Mouse (Mus musculus) hindbrain, embryonic 13.5 days (tissue): ENCODE measurements around the gene Man2c1. TPM values are rescaled to one million over a fixed set of nuclear protein-coding genes. Genes with fewer than 3 reads are reported as not detected.

ENCODE experiments used
- ATAC-seq: fragments of 200-750 bp; cut with Nextera tagmentation; 2 replicates; pipeline ENCODE4 v1.8.0; 2017; ENCODE audit warnings: moderate TSS enrichment; ENCODE audit not compliant: low FRiP score
- H3K27ac ChIP-seq: fragments of 300-500 bp; sonication (generic); 2 replicates; pipeline ENCODE4 v1.5.1; 2015; ENCODE audit warnings: inconsistent platforms, mild to moderate bottlenecking, moderate library complexity
- H3K27me3 ChIP-seq: fragments of 300-500 bp; sonication (generic); 2 replicates; pipeline ENCODE4 v1.6.1; 2015; ENCODE audit warnings: mild to moderate bottlenecking, inconsistent platforms
- H3K36me3 ChIP-seq: fragments of 300-500 bp; sonication (generic); 2 replicates; pipeline ENCODE4 v1.6.1; 2015; ENCODE audit warnings: mild to moderate bottlenecking, inconsistent platforms
- H3K4me1 ChIP-seq: fragments of 300-500 bp; sonication (generic); replicated peaks from 2 replicates; pipeline ENCODE4 v1.6.1; 2015; ENCODE audit warnings: inconsistent platforms
- H3K4me2 ChIP-seq: fragments of 300-500 bp; sonication (generic); 2 replicates; pipeline ENCODE4 v1.6.1; 2015; ENCODE audit warnings: inconsistent platforms, mild to moderate bottlenecking, moderate library complexity
- H3K4me3 ChIP-seq: fragments of 300-500 bp; sonication (generic); 2 replicates; pipeline ENCODE4 v1.5.1; 2015; ENCODE audit warnings: mild to moderate bottlenecking, inconsistent platforms
- H3K9ac ChIP-seq: fragments of 300-500 bp; sonication (generic); 2 replicates; pipeline ENCODE4 v1.6.1; 2015; ENCODE audit warnings: mild to moderate bottlenecking, inconsistent platforms
- H3K9me3 ChIP-seq: fragments of 300-500 bp; sonication (generic); 2 replicates; pipeline ENCODE4 v1.6.1; 2016; ENCODE audit warnings: inconsistent platforms
- WGBS: fragments of 180-500 bp; shearing (Covaris S2); methylation state at CpG from one replicate; pipeline ENCODE4 v1.1.7; 2015; 5-methylcytosine and 5-hydroxymethylcytosine counted together
- polyA plus RNA-seq: library from polyadenylated mRNA; unstranded; fragments of >200 nt; fragmentation: Nextera tagmentation; extraction: Ambion mirVana; gene quantifications from 2 replicates; pipeline ENCODE4 v1.2.1, GENCODE M21; 2015

Man2c1 gene
- polyA plus RNA-seq, 1 experiment from 2014 or later, result 66.7 TPM

DNA sequence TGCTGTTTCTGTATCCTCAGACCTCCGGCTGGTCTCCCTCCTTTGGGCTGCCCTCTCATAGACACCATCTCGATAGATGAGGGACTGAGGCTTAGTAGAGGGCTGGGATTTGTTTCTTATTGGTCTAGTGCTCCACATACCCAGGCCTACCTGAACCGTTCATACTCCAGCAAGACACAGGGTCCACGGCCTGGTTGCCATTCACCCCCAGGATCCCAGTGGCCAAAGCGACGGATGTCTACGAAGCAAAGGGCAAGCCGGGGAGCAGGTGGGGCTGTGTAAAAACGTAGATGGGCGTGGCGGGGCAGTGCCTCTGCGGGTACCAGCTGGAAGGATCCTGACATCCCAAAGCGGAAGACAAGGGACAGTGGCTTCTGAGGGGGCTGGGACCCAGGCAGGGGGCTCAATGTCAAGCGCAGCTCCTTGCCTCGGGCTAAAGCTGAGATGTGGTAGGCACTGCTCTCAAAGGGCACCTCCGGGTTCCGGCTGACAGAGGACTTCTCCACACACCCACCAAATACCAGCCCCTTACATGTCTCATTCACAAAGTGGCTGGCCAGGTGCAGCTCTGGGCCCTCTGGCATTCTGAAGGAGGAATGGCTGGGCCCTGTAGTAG is 16.1 kb downstream of the Man2c1 start:
- WGBS, result 84% methylated on average over 17 of the region's 17 CpGs
- Histone ChIP-seq H3K9me3 (no peaks in the 10 kb centered on the region), H3K4me1 (peaks cover 26% of the 10 kb centered on the region), H3K27ac (no peak overlapping the region), H3K4me3 (peak overlapping the region; percentile 52), H3K9ac (peak overlapping the region; percentile 78), H3K4me2 (peak overlapping the region; percentile 66), H3K27me3 (no peaks in the 10 kb centered on the region), H3K36me3 (peaks cover 32% of the 10 kb centered on the region)
- ATAC-seq, result no peak

DNA sequence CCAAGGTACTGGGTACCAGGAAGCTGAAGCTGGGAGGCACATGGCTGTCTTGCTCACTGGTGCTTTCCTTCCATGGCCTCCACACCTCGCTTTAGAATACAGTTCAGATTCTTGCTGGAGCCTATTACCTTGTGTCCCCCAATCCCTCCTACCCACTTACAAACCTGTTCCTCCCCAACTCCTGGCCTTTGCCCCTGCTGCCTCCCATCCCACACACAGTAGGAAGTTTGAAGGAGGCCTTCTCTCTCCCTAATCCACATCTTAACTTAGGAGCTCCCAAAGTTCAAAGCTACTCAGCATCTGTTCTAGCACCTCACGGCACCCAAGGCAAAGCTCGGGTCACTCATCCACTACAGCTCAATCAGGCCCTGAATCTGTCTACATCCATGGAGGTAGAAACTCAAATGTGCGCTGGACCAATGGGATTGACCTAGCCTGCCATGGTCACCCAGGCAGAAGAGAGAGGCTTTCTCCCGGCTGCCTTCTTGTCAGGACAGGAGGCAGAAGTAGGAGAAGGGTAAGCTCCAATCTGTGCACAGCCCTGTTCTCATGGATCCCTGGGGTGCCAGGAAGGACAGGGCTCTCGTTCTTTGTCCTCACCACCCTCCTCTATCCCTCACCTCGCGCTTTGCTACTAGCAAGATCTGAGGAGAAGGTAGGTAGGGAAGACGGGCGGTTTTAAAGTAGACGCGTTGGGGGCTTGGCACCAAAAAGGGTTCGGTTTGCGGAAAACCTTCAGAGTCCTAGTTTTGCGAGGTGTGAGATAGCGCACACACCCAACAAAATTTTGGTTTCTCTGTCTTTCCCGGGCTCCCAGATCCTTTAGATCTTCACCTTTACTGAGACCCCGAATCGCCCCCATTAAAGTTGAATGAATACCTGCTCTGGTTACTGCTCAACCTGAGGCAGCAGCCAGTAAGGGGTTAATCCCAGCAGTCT is 17.0 kb downstream of the Man2c1 start:
- Histone ChIP-seq H3K36me3 (peaks cover 23% of the 10 kb centered on the region), H3K9ac (peak overlapping the region; percentile 78), H3K9me3 (no peaks in the 10 kb centered on the region), H3K27ac (peak overlapping the region; percentile 92), H3K27me3 (no peaks in the 10 kb centered on the region), H3K4me3 (peak overlapping the region; percentile 52), H3K4me2 (peak overlapping the region; percentile 66), H3K4me1 (peaks cover 26% of the 10 kb centered on the region)
- 8% methylated on average over 19 of the region's 19 CpGs for WGBS
- peak; percentile 52 for ATAC-seq

DNA sequence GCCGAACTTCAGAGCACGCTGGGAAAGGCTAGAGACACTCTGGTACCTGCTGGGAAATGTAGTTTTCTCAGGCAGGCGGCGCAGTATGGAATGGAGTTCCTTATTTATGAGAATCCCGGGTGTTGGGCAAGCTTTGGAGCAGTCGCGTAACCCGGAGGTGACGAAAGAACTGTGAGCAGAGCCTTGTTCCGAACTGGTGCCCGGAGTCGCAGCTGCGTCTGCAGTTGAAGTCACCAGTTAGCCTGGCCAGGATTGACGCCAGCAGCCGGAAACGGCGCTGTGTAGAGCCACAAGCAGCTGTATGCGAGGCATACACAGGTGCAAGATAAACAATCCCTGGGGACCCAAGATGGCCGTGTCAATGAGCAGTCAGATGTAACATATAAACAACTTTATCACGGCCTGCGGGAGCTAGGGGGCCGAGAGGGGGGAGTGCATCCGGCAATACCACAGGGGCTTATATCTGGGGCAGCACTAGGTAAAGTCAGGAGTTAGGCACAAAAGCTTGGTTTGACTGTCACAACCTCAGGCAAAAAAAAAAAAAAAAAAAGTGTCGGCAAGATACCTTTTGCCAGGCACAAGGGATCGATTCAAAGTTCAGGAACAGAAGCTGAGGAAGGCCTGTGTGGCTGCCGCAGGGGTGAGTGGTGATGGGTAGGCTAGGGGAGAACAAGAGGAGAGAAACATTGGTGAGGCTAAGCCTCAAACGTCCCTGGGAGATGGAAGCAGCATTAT is 17.8 kb downstream of the Man2c1 start, which contains the start of gene Neil1:
Gene Neil1, minus strand, starts transcription at position 162 of the 735 bp plus-strand sequence.
- Histone ChIP-seq H3K27me3 (no peaks in the 10 kb centered on the region), H3K4me2 (peak within 1 kb of the TSS; percentile 66)
- ATAC-seq, result peak; percentile 94

DNA sequence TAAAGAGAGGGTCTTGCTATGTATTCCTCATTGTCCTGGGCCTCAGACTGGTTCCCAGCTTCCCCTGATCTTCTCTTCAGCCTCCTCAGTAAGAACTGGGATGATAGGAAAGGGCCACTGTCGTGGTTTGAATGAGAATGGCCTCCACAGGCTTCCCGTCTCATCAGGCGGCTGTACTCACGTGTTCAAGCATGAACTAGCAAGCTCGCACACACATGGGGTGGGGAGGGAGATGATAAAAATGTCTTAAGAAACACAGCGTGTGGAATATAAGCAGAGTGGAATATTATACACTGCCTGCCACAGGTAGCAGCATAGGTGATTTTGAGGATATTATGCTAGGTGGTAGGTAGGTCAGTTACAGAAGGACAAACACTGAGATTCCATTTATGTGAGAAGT is 18.5 kb downstream of the Man2c1 start:
- H3K4me3 ChIP-seq, result peak overlapping the region; percentile 52
- peak overlapping the region; percentile 92 for H3K27ac ChIP-seq
- peaks cover 26% of the 10 kb centered on the region for H3K4me1 ChIP-seq
- peak overlapping the region; percentile 78 for H3K9ac ChIP-seq
- H3K36me3 ChIP-seq, result peaks cover 9% of the 10 kb centered on the region
- ATAC-seq, result no peak
- H3K9me3 ChIP-seq, result no peaks in the 10 kb centered on the region
- WGBS, result 66% methylated on average over 6 of the region's 6 CpGs
- no peaks in the 10 kb centered on the region for H3K27me3 ChIP-seq
- peak overlapping the region; percentile 66 for H3K4me2 ChIP-seq

More for the DNA sequence above, 17.8 kb downstream of the Man2c1 start, which contains the start of gene Neil1:
- peak within 1 kb of the TSS; percentile 78 for H3K9ac ChIP-seq
- no peaks in the 10 kb centered on the region for H3K9me3 ChIP-seq
- H3K36me3 ChIP-seq, result peaks cover 15% of the 10 kb centered on the region
- peak within 1 kb of the TSS; percentile 92 for H3K27ac ChIP-seq
- peaks cover 26% of the 10 kb centered on the region for H3K4me1 ChIP-seq
- under 1% methylated on average over 27 of the region's 27 CpGs for whole genome bisulfite sequencing
- H3K4me3 ChIP-seq, result peak within 1 kb of the TSS; percentile 52

DNA sequence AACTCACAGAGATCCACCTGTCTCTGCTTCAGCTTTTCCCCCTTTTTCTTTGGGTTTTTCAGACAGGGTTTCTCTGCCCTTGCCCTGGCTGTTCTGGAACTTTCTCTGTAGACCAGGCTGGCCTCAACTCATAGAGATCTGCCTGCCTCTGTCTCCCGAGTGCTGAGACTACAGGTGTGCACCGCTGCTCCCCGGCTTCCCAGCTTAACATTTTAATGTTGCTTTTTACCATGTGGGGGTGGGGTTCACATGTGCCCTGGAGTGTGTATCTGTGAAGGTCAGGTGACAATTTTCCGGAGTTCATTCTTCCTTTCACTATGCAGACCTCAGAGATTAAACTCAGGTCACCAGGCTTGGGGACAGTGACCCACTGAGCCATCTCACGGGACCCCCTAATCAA is 19.7 kb downstream of the Man2c1 start:
- no peak overlapping the region for H3K4me2 ChIP-seq
- no peak overlapping the region for H3K9ac ChIP-seq
- H3K4me3 ChIP-seq, result no peak overlapping the region
- H3K9me3 ChIP-seq, result no peaks in the 10 kb centered on the region
- peaks cover 26% of the 10 kb centered on the region for H3K4me1 ChIP-seq
- H3K27me3 ChIP-seq, result no peaks in the 10 kb centered on the region
- H3K36me3 ChIP-seq, result peaks cover 12% of the 10 kb centered on the region; the same call in 1 of the 2 replicates
- no peak for ATAC-seq
- H3K27ac ChIP-seq, result no peak overlapping the region
- 88% methylated on average over 5 of the region's 5 CpGs for WGBS

DNA sequence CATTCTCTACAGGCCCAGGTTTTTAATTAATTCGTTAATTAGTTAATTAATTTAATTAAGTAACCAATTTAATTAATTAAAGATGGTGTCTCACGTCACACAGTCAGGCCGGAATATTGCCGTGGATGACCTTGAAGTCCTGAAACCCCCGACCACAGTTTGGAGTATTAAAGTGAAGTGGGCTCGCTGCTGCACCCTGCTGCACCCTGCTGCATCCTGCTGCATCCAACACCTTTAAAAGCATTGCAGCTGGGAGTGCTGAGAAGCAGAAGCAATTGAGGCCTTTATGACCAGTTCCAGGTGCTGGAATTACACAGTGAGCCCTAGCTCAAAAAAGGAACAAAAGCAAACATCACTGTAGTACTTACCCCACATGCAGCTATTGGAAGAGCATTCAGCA is 21.8 kb downstream of the Man2c1 start:
- no peak for ATAC-seq
- H3K4me1 ChIP-seq, result peaks cover 25% of the 10 kb centered on the region
- no peak overlapping the region for H3K9ac ChIP-seq
- 52% methylated on average over 6 of the region's 6 CpGs for WGBS
- H3K27ac ChIP-seq, result no peak overlapping the region
- no peak overlapping the region for H3K4me2 ChIP-seq
- no peak overlapping the region for H3K4me3 ChIP-seq
- H3K36me3 ChIP-seq, result peaks cover 19% of the 10 kb centered on the region
- H3K27me3 ChIP-seq, result no peaks in the 10 kb centered on the region
- H3K9me3 ChIP-seq, result no peaks in the 10 kb centered on the region

DNA sequence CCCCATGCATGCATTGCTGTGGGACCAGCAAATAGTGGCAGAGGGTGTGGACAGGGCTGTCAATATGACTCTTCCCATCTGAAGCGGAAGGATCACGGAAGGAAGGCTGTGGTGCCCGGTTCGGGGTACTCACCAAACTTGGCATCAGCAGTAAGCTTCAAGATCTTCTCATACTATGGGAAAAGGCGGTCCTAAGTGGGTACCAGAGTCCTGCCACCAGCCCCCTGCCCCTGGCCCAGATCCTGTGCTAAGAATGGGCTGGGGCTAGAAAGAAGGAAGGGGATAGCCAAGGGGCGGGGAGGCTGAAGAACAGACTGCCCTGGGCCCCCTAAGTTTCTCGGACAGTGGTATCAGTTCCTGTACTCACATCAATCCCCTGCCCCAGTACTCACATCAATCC is 25.9 kb downstream of the Man2c1 start:
- Histone ChIP-seq H3K9me3 (no peaks in the 10 kb centered on the region), H3K4me3 (no peak overlapping the region), H3K9ac (no peak overlapping the region), H3K36me3 (peaks cover 19% of the 10 kb centered on the region), H3K27ac (no peak overlapping the region), H3K27me3 (peaks cover 13% of the 10 kb centered on the region; the same call in 1 of the 2 replicates), H3K4me2 (no peak overlapping the region), H3K4me1 (peaks cover 22% of the 10 kb centered on the region)
- WGBS, result 95% methylated on average over 7 of the region's 7 CpGs
- no peak for ATAC-seq

DNA sequence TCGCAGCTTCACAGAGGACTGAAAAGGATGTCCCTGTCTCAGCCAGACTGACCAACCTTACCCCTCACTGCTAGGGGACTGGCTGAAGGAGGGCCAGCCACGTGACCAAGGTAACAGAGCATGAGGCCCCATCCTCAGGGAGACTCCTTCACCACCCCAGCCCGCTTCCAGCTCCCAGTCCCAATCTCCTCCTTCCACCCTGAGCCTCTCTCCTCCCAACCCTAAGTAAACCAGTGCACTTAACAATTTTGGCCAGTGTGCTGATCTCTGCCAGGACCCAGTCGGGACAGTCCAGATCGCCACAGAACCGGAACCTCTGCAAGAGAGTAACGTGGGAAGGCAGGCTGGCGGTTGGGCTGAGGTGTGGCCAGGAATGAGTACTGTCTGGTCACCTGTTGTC is 26.3 kb downstream of the Man2c1 start:
- Histone ChIP-seq H3K9me3 (no peaks in the 10 kb centered on the region), H3K36me3 (peaks cover 19% of the 10 kb centered on the region), H3K9ac (peak overlapping the region; percentile 86), H3K4me2 (peak overlapping the region; percentile 94), H3K27ac (no peak overlapping the region), H3K27me3 (peaks cover 13% of the 10 kb centered on the region; the same call in 1 of the 2 replicates), H3K4me1 (peaks cover 22% of the 10 kb centered on the region), H3K4me3 (peak overlapping the region; percentile 85; the same call in 1 of the 2 replicates)
- WGBS, result 89% methylated on average over 8 of the region's 8 CpGs
- ATAC-seq, result no peak

DNA sequence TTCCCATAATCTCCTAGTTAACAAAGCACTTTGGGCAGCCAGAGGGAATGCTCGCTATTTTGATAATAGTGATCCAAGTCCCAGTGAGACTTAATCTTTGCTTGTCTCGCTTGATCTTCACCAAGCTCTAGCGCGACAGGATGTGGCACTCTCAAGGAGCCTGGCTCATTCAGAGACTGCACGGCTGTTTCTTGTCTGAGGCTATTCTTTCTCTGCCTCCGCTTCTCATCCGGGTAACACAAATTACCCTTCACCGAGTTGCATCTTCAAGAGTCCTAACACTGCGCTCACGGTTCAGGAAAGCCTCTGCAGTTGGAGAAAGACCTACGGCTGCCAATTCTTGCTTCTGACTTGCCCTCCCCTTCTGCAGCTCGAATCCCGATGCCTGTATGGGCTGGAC is 27.0 kb downstream of the Man2c1 start:
- Histone ChIP-seq H3K27me3 (peaks cover 16% of the 10 kb centered on the region), H3K27ac (peak overlapping the region; percentile 84), H3K9me3 (no peaks in the 10 kb centered on the region), H3K36me3 (peaks cover 19% of the 10 kb centered on the region), H3K9ac (peak overlapping the region; percentile 86), H3K4me2 (peak overlapping the region; percentile 94), H3K4me1 (peaks cover 22% of the 10 kb centered on the region), H3K4me3 (peak overlapping the region; percentile 85)
- ATAC-seq, result no peak
- 35% methylated on average over 13 of the region's 13 CpGs for WGBS

DNA sequence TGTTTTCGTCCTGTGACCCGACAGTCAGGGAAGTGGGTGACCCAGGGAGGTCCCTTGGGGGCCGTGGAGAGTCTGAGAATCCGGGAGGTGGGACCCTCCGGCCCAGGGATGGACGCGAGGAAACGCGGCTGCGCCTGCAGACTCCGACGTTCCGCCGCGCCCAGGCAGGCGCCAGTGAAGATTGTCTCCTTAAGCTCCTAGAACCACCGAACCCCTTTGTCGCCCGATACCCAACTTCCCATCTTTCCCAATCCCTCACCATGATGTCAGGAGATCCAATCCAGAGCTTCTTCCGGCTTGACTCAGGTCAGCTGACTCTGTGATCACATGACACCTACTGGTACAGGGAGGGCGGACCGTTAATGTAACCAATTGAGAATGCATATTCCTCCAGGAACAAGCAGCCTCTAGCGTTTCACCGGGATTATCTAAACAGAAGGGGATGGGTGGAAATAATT is 27.6 kb downstream of the Man2c1 start, which contains the start of gene Commd4:
Gene Commd4, minus strand, starts transcription at position 319 of the 458 bp plus-strand sequence.
- no peaks in the 10 kb centered on the region for H3K9me3 ChIP-seq
- H3K27ac ChIP-seq, result peak within 1 kb of the TSS; percentile 84
- peak within 1 kb of the TSS; percentile 86 for H3K9ac ChIP-seq
- H3K27me3 ChIP-seq, result peaks cover 18% of the 10 kb centered on the region
- peak within 1 kb of the TSS; percentile 85 for H3K4me3 ChIP-seq
- peak within 1 kb of the TSS; percentile 94 for H3K4me2 ChIP-seq
- WGBS, result 1% methylated on average over 24 of the region's 24 CpGs
- peaks cover 22% of the 10 kb centered on the region for H3K4me1 ChIP-seq
- ATAC-seq, result peak; percentile 89
- peaks cover 19% of the 10 kb centered on the region for H3K36me3 ChIP-seq

DNA sequence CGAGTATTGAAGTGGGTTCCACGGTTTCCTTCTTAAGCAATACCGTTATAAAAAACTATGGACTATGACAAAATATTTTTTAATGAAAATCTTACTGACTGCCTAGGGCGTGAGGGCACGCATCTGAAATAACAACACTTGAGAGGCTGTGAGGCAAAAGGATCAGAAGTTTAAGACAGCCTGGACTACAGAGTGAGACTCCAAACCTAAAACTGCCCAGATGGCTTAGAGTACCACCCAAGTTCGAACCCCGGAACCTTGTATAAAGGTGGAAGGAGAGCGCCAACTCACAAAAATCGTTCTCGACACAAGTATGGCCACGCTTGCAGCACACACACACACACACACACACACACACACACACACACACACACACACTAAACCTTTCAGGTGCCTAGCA is 28.0 kb downstream of the Man2c1 start:
- Histone ChIP-seq H3K27me3 (peaks cover 18% of the 10 kb centered on the region), H3K9ac (peak overlapping the region; percentile 86), H3K9me3 (no peaks in the 10 kb centered on the region), H3K4me2 (peak overlapping the region; percentile 94), H3K36me3 (peaks cover 19% of the 10 kb centered on the region), H3K4me3 (peak overlapping the region; percentile 85), H3K4me1 (peaks cover 22% of the 10 kb centered on the region), H3K27ac (peak overlapping the region; percentile 58; the same call in 1 of the 2 replicates)
- 37% methylated on average over 11 of the region's 11 CpGs for WGBS
- peak; percentile 57 for ATAC-seq
